Mouse (Mus musculus) frontal cortex, postnatal 25 days (tissue): ENCODE measurements around the gene Cox5b.

Experiments used
- DNase-seq, 2 experiments: peaks; one replicate each; pipeline ENCODE4 v3.0.0; 2022; ENCODE audit warnings: low spot score in 2 of 2

Gene Cox5b

DNA sequence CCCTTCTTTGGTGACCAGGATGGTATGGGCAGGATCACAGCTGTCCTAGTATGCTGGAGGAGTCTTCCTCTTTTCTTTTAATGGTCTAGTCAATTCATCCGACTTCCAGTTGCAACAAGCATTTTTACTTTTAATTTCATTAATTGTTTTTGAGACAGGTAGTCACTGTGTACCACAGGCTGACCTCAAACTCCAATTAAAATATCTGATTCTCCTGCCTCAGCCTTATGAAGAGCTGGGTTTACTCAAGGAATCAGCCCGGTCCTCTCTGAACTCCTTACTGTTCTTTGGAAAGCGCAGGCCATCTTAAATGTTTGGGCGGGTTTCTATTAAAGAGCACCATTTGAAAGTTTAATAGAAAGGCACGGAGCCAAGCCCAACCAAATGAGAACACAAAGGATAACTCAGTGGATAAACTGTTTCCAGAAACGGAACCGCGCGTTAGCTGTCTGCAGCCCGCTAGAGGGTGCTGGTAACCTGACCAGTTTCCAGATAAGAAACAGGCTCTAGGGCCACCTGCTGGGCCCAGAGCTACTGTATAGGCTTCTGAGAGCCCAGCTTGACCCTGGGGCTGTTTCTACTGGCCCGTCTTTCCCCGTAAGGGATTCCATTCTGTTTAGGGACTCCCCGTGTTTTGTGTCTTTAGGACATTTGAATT is 7.3 kb upstream of the Cox5b start:
- peak; percentile 55 to 66 for DNase-seq

DNA sequence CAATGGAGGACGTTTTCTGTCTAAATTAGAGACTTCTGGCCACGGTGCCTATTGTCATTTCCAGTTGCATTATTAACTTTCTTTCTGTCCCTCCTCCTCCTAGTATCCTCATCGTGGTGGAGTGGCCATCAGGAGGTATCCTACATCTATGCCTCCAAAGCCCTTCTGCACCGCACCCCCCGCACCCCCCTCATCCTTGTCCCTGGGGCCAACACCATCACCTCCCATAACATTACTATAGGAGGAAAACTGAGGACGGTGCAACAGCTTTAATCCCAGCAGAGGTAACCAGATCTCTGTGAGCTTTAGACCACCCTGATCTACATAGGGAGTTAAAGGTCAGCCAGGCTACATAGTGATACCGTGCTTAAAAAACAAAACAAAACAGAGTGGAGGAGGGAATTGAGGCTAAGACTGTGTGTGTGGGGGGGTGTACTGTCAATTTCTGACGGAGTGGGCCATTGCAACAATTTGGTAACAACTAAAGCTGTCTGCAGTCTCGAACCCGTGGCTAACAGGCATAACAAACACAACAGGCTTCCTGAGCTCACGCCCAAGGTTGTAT is 496 bp upstream of the Cox5b start:
- DNase-seq = no peak

DNA sequence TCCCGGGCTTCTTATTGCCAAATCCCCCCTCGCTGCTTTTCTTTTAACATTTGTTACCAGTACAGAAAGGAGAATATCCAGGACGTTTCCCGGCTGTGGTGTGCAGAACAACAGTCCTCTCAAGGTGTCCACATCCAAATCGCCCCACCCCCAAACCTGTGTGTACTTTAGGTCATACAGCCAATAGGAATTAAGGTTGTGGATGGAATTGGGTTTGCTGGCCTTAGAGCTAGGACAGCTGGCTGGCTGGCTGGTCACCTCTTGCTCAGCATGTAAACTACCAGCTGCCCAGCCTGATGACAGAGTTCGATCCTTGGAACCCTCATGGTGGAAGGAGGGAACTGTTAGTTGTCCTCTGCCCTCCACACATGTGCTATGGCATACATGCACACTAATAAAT is 3.6 kb downstream of the Cox5b start:
- DNase-seq = no peak

DNA sequence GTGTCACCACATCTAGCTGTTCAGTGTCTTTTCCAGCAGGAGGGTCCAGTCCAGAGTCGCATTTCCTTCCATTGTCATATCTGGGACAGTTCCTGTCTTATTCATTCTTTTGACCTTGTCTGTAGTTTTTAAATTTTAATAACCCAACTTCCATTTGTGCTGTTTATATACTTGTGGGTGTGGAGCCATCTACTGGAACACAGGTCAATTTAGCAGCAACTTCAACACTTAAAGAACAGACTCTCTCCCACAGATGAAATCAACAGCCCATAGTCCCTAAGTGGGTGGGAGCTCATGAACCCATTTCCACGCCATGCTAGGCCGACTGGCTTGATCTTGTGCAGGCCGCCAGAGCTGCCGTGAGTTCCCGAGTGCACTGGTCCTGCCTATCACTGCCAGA is 5.2 kb downstream of the Cox5b start:
- DNase-seq = no peak

- DNase-seq = no peak
Observed at GRCm38 (mm10) chr1:36697030-36697429, 5.8 kb downstream of the Cox5b start.

DNA sequence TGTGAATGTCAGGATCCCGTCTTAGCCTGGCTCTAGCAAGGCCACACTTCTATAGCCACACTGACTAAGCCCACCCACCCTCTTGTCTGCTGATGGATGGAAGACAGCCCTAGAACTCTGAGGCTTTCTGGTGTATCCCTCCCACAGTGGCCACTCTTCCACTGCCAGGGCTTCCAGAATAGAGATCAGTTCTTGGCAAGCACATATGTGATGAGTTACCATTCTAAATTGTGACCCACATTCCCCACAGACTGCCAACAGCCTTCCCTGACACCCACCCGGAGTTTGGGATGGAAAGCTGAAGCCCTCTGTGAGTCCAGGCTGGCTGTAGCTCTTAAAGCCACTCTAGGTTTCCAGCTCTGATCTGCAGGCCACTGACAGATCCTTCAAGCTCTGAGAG is 15.9 kb downstream of the Cox5b start:
- no peak for DNase-seq

DNA sequence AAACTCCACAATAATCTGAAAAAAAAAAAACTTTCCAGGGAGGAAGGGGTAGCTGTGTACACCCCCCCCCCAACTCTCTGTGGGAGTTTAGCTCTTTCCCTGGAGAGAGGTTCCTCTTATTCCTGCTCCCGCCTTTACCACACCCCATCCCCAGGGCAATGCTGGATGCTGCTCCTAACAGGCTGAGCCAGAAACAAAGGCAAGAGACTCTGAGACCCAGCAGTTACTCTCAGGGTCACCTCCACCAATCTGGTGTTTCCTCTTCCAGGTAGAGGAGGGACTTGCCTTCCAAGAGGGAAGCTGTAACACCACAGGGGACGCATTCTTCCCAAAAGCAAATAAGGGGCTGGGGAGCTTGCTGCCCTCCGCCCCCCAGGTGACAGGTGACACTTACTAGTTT is 16.5 kb downstream of the Cox5b start:
- no peak for DNase-seq

GRCm38 (mm10) chr1:36708626-36709025 is 17.4 kb downstream of the Cox5b start:
- DNase-seq = no peak

- no peak for DNase-seq
Observed at GRCm38 (mm10) chr1:36709055-36709853, 18.0 kb downstream of the Cox5b start.

DNA sequence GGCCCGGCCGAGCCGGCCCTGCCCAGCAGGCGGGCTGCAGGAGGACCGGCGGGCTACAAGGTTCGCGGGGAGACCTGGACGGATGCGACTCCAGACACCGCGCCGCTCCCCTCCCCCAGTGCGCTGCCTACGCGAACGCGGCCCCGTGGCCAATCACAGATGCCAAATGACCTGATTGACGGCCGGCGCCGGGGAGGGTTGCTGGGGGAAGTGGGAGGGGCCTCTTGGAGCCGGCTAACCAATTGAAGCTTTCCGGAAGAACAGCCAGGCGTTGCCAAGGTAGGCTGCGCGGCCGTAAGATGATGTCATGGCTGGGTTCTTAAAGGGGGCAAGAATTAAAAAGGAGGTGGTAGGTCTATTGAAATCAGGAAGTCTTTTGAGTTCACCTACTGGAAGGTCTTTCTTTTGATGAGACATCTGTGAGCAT is 18.6 kb downstream of the Cox5b start, which contains the start of gene 4933424G06Rik:
Gene 4933424G06Rik (plus strand): TSS at position 296 of the 427 bp plus-strand sequence.
- peak; percentile 92 to 97 for DNase-seq

DNA sequence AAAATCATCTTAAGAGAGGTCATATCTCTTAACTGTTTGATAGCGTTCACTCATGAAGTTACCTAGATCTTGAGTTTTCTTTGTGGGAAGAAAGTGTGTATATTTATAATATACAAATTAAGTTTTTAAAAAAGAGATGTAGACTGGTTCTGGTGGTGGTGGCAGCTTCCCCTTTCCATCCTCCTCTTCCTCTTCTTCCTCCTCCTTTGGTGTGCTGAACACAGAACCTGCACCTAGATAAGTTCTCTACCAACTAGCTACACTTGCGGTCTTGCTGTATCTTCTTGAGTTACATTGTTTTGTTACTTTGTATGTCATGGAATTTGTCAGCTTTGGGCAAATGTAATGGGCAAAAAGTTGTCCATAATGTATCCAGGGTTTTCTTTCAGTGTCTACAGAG is 19.9 kb downstream of the Cox5b start:
- DNase-seq = no peak

DNA sequence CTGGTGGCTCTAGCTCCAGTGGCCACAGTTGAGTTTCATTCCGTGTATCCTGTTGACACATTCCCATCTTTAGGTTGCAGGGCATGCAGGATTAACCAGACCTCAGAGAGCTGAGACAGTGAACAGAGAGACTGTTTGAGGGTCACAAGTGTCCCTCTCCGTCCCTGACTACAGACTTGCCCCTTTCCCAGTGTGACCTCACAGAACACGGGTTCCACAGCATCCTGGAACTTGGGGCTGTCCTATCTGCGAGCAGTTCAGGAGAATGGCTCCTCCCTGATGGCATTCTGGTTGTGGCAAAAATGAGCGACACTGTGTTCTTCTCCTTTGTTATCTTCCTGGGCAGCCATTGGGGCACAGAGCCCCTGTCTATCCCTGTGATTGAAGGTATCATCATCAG is 23.1 kb downstream of the Cox5b start, which contains the start of gene Actr1b:
Gene Actr1b (minus strand): TSS at position 112 of the 400 bp plus-strand sequence.
- DNase-seq = no peak

DNA sequence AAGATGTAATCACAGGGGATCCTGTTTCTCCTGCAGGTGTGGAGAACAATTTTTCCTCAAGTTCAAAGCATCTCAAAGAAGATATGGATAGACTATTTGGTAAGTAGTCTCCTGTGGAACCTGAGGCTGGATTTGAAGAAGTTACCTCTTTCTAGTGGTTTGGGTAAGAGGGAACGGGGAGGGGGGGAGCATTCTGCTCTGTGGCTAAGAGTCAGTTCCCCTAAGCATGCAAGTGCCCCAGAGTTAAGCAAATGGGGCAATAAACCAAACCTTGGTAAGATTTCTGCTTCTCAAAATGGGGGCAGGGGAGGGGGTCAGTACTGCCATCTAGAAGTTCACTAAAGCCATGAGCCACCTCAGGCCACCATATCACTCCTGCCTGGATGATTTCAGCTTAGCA is 27.5 kb downstream of the Cox5b start:
- DNase-seq = no peak

GRCm38 (mm10) chr1:36723146-36724056 is 32.2 kb downstream of the Cox5b start:
- DNase-seq = no peak

DNA sequence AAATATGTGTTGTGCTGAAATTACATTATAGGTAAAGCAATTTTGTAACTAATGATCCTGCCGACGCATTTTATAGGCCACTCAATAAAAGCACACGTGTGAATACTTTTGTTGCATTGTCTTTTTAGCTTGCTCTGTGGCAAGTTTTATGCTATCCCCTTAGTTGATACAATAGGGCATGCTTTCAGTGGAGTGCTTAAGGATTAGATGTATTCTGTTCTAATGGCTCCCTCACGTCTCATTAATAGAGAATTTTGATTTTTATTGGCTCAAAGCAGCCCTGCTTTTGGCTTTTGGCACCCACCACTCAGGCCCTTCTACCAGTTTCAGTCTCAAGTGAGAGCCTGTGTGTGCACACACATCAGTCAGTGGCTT is 32.8 kb downstream of the Cox5b start:
- no peak for DNase-seq

GRCm38 (mm10) chr1:36737300-36737699 is 46.1 kb downstream of the Cox5b start:
- peak; percentile 84 to 85 for DNase-seq

- no peak for DNase-seq
Observed at GRCm38 (mm10) chr1:36739231-36739630, 48.0 kb downstream of the Cox5b start.

DNA sequence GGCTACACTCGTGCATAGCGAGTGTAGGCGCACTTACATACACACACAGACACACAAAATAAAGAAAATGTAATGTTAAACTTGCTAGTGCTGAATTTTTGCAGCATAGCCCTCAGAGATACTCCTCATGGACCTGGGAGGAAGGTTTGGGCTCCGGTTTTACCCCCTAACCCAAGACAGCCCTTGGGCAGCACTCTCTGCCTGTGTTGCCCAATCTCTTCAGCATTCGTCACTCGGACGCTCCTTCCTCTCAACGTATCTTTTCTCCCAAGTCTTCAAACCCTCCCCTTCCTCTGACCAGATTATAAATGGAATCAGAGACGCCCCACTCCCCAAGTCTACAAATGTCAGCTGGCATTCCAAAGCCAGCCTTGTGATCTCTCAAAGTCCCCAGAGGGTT is 51.8 kb downstream of the Cox5b start:
- no peak for DNase-seq
